Mouse (Mus musculus) neutrophil, adult 5-6 weeks (primary cell): Measurements from ENCODE around the gene Mog. TPM values are rescaled to one million over a fixed set of nuclear protein-coding genes. Genes with fewer than 3 reads are reported as not detected.
"Not testable (repeated sequence)": the region's sequence is repeated elsewhere in the genome, so short reads cannot be mapped to it uniquely, and the experiment has no call there.

ENCODE experiments used
- ATAC-seq: fragments of 151-379, 151-347 bp; 2 replicates; pipeline ENCODE4 v1.8.0; 2017; ENCODE audit warnings: mild to moderate bottlenecking, moderate TSS enrichment; ENCODE audit not compliant: insufficient number of reproducible peaks, poor library complexity, low FRiP score, severe bottlenecking; ENCODE audit errors: extremely low read depth
- total RNA-seq: library from RNA; stranded (forward); fragments of 200-1000 nt; gene quantifications from 2 replicates; pipeline ENCODE4 v1.2.3, GENCODE M21; 2017

The Mog gene
- total RNA-seq, 1 experiment from 2014 or later, result not detected

DNA sequence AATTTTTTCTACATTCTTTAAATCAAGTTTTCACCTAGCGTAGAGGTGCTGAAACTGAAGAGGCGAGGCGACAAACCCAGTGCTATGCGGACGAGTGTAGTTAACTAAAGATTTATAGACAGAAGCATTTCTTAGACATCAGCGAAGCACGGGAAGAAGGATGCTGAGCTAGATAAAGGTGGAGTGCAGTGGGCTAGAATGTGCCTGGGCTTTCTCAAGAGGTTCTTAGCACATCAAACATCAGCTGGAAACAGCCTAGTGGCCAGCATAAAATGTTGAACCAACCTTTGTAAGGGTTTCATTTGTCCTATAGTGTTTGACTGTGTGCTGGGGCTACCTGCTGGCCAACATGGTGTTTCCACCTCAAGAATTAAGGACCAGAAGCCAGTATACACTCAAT lies 22.3 kb downstream of the Mog start, which contains the start of gene Zfp57:
Gene Zfp57 (plus strand): TSS at position 301 of the 400 bp plus-strand sequence.
- ATAC-seq, result no peak

DNA sequence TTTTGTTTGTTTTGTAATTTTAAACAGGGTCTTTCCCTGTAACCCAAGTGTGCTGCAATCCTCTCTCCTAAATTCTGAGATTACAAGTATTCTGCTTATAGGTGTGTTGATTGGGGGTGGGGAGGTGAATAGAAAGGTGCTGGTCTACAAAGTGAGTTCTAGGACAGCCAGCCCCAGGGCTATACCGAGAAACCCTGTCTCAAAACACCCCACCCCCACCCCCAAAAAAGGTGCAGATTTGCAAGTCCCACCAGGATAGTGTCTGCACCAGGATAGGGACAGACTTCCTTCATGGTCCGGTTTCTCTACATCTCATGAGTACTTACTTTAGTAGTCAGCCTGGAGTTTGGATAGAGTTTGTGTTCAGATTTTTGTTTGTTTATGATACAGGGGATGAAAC lies 24.7 kb downstream of the Mog start:
- ATAC-seq, result no peak

DNA sequence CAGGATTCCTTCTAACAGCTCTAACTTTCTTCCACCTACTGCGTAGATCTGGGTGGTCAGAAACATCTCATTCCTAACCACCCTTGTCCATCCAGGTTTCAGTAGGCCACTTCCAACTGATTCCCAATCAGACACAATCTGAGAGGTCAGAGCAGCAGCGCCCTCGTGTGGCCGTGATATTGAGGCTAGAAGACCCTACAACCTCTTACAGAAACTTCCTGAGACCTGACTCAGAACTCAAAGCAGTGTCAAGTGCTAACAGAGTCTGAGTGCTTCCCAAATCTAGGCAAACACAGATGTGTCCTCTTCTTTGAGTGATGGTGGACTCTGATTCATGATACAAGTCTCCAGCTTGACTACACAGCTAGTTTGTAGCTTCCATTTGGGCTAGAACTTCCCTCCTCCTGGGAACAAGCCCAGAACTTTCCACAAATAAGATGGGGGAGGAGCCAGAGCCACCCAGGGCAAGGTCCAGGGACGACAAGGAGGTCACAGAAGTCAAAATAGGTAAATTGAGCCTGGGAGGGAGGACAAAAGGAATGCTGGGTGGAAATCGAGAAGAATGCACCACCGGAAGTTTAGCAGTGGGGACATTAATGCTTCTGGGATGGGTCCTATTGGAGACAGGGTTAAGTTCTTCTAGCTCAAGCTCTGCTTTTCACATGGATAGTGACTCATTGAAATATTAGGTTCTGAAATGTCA lies 26.0 kb downstream of the Mog start:
- peak; percentile 9; the same call in 1 of the 2 replicates for ATAC-seq

DNA sequence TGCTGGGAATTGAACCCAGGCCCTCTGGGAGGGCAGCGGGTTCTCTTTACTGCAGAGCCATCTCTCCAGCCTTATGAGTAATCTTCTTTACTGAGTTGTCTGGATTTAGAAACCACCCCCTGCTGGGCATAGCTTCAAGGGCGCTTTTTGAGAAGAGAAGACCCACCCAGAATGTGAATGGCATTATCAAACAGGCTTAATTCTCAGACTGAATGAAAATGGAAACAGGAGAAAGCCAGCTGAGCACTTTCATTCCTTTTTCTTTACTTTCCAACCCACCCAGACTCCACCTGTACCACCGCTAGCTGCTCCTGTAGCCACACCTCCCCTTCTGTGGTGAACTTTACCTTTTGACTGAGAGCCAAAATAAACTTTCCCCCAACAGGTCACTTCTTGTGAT lies 27.8 kb downstream of the Mog start:
- ATAC-seq, result no peak

DNA sequence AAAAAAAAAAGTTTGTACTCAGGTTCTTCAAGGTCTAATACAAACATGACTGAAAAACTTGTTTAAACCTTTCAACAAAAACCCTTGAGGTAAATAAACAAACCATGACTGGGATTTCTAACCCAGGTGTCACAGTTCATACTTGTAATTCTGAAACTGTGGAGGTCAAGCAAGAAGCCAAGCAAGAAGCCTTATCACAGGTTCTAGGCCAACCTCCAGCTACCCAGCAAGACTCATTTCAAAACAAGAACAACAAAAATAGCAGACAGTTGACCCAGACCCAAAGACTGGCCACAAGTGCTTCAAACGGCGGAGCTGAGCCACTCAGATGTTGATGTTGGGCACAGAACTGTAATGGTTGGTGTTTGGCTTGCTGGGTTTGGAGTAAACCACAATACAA lies 28.7 kb downstream of the Mog start:
- no peak for ATAC-seq

DNA sequence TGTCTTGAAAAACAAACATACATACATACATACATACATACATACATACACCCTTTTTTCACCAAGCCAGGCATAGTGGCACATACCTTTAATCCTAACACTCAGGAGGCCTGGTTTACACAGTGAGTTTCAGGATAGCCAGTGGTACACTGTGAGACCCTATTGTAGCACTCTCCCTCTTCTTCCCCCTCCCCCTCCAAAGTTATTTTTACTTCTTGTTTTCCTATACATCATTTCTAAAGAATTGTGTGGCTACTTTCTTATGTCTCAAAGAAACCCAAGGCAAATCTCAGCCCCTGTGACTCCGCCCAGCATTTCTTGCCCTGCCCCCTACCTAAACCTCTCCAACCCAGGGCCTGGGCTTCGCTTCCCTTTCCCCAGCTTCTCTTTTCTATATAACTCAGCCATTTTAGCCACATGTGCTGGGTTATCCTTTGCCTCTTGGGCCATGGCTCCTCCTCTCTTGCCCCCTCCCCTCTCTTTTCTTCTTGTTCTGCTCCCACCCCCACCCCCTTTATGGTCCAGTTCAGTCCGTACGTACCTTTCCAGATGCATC lies 29.4 kb downstream of the Mog start:
- no peak for ATAC-seq

DNA sequence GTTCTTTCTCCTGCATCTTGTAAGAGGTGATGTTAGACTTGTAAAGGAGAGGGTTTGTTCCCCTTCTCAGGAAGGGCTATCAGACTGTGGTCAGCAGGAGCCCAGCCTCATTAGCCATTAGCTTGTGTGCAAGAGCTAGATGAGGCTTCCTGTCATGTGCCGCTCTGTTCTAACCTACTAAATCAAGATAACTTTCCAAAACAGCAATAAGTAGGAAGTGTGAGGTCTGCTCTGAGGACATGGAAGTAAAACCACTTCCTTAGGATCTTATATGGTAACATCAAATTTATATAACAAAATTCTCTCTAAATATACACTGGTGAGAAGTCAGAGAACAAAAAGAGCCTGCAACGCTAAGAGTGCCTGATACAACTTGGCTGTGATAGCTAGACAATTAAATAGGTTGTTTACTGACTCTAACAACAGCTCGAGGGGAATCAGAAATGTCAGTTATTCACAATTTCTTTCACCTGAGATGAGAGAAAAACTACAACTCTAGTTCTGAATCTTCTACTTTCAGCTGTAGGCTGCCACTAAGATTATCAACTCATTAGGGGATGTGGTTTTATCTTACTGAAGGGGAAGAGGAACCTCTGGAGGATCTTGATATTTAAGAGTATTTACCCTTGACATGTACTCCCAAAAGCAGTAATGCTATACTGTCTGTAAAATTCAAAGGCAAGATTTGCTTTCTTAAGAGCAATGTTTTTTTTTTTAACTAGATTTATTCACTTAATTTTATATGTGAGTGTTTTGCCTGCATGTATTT lies 30.7 kb downstream of the Mog start:
- ATAC-seq, result no peak

DNA sequence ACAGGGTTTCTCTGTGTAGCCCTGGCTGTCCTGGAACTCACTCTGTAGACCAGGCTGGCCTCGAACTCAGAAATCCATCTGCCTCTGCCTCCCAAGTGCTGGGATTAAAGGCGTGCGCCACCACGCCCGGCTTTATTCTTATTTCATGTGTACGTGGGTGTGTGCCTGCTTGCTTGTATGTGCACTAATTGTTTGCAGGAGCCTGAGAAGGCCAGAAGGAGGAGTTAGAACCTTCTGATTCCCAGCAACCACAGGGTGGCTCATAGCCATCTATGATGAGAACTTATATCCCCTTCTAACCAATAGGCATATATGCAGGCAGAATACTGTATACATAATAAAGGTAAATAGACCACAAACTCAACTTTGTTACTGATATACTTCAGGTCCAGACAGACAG lies 32.6 kb downstream of the Mog start:
- ATAC-seq, result not testable (repeated sequence)

DNA sequence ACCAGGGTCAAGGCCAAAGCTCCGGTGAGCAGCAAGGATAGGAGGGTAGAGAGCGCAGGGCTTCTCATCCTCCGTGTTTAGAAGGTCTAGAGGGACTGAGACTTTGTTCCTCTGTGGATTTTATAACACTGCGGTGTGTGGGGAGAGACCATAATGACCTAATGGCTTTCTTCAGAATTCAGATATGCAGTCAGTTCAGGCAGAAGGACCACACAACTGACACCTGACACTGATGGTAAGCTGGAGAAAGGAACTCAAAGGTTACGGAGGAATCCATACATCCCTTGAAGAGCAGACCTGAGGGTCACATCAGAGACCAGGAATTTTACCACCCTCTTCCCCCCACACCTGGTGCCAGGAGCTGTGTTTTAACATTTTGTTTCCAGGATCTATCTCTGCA lies 33.8 kb downstream of the Mog start, which contains the start of gene H2-M5:
Gene H2-M5 (minus strand): TSS at position 101 of the 400 bp plus-strand sequence.
- no peak for ATAC-seq

DNA sequence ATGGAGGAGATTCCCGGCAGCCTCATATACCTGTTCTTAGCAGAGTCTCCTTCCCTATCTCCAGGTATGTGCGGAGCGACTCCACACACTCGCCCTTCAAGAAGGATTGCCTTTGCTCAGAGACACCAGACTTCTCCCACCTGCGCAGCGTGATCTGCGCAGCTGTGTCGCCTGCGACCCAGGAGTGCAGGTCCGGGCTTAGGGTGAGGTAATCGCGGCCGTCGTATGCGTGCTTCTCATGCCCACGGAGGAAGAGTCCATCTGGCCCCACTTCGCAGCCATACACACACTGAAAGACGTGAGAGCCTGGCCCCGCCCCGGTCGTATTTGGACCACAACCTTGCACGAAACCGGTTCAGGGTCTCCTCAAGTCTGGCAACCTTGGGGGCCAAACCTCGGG lies 34.7 kb downstream of the Mog start:
- ATAC-seq, result no peak

DNA sequence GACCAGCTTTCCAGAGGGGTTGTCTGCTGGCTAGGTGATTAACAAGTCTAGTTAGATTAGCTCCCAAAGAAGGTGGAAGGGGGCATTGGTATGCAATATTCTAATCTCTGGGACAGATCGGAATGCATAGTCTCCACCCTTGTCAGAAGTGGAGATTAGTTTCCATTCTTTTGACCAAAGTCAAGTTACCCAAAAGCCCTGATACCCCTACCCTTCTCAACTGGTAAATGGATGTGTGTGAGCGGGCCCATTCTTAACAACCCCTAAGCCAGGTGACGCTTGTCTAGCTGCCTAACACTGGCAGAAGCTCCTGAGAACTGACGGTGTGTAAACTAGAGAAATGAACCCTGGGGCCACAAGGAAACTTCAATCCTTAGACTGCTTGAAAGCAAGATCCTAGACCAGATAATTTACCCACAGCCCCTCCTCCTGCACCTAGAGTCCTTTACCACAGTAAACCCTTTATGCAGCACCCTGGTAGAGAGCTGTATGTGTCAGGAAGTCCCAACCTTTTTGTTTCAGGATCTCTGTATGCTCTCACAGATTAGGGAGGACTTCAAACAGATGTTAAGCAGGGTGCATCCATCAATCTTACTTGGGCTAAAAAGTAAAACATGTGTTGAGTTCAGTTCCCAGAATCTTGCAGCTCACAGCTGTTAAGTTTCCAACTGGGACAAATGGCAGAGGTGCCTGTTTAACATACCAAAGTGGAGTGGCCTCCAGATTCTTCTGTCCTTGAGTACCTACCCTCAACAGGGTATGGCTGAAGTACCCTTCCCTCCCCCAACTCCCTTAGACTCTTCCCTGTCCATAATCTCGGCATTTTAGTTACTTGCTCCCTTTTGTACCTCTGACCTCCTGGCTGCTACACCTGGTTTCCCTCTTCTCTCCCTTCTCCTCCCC lies 40.7 kb downstream of the Mog start:
- ATAC-seq, result no peak

DNA sequence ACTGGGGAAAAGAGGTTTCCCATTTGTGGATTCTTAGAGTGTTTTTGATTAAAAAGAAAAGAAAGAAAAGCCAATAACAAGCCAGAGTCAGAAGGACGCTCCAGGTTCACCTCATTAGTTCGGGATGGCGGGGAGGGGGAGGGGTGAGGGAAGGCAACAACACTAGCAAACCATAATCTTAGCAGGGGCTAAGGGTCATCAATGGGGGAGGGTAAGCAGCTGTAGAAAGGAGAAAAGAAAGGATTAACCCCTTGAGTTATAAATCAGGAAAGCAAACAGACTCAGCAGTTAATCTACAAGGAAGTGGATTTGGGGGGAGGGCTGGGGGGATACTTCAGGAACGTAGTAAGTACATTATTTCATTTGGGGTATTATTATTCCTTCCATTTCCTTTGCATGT lies 41.4 kb downstream of the Mog start:
- no peak for ATAC-seq

DNA sequence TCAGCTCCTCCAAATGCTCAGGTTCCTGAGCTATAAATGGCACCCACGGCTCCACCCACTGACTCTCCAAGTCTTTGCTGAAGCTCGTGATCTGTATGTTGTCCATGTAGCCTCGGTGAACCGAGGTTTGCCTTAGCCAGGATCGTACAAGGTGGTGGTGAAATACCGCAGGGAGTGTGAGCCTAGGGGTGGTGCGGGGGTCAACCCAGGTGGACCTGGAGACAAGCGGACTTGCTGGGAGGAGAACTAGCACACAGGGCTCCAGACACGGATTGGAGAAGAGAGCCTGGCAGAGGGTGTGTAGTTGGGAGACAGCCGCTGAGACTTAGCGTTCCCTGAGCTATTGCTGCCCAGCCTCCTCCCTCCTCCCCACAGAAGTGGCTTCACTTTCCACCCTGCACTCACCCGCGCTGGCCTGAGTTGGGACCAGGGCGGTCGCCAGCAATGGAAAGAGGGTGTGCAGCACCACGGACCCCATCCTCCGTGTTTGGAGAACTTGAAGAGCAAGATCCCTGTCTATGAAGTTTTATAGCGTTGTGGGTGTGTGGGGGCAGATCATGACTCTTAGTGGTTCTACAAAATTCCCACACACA lies 41.9 kb downstream of the Mog start, which contains the start of gene 2410137M14Rik:
Gene 2410137M14Rik (minus strand): TSS at position 17 of the 593 bp plus-strand sequence.
- ATAC-seq, result no peak

DNA sequence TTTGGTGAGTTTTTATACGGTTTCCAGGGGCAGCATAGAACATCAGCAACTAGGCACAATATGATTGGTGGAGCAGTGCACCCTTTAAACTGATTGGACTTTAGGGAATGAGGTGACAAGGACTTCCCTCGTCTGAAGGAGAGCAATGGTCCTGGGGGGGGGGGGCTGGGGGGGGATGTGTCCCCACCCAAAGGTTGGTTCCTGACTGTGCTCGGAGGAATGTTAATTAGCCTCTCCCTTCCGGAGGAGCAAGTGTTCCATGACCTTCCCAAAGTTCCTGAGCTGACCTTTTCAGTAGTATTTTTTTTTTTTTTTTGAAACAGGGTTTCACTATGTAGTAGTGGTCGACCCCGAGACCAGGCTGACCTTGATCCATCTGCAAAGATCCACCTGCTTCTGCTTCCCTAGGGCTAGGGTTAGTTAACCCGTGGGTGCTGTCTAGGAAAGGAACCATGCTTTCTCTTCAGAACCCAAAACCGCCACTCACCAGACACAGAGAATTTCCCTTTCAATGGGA lies 49.9 kb downstream of the Mog start:
- ATAC-seq, result no peak

DNA sequence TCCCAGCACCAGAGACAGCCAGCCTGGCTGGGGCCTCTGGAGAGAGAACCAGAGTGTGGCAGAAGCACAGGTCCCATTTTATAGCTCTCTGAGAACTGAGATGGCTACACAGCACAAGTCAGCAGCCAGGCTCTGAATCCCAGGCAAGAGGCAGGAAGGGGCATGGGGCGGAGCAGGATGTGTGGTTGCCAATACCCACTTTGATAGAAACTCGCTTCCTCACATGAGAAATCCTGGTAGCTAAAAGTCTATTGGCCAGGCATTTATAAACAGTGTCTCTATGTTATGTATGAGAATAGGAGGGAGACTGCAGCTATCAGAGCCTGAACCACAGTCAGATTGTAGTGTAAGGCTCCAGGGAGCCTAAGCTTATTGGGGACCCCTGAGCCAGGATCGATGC lies 50.4 kb downstream of the Mog start:
- no peak for ATAC-seq

DNA sequence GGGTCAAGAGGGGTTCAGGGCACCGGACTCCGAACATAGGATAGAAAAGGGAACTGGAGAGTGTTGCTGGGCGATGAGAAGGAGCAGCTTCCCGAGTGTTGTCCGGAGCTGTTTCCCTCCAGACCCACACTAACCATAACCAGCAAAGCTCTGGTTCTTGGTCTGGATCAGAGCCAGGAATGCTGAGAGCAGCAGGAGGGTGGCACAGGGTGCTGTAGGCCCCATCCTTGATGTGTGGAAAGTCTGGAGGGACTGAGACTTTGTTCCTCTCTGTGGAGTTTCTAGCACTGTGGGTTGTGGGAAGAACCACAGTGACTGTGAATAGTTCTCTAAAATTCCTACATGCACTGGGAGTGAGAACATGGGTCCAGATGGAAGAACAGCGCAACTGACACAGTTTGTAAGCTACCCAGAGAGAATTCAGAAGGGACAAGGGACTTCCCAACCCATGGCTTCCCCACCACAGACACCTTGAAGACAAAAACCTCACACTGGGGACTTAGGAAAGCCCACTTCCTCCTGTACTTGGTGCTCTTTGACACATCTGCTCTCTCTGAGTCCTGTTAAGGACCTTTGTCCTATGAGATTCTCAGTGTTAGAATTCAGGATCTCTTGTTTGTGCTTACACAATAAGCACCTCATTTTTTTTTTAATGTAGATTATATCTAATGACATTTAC lies 51.9 kb downstream of the Mog start:
- ATAC-seq, result no peak

DNA sequence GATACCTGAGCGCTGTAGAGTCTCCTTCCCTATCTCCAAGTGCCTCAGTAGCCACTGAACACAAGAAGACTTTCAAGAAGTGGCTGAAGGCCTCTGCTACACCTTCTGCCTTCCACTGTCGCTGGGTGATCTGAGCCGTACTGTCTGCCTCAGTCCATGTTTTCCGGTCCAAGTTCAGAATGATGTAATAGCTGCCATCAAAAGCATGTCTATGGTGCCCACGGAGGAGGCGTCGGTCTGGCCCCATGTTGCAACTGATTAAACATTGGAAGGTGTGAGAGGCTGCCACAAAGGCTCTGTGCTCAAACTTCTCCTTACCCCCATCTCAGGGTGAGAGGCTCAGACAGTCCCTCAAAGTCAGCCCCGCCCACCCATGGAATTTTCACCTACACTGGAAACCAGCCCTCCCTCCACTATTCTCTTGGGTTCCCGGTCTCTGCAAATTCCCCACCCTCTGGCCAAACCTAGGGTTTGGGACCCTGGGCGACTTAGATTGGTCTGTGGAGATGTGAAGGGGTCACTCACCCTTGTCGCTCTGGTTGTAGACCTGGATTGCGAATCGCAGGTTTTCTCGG lies 52.8 kb downstream of the Mog start:
- ATAC-seq, result no peak

DNA sequence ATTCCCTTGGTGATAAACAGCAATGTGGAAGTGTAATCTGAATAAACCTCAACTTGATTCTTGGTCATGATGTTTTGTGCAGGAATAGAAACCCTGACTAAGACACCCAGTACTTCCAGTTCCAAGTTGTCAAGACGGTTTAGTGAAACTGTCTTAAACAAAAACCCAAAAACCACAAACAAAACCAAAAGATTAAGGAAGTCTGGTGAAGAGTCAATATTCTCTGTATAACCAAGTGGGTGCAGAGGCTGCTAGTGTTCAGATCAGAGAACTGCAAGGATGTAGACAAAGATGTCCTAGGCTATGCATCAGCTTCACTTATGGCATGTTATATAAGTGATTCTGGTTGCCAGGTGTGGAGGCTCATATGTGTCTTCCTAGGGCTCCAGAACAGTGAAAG lies 56.3 kb downstream of the Mog start:
- no peak for ATAC-seq
